Mouse (Mus musculus) hindbrain, embryonic 16.5 days (tissue): ENCODE results near the gene Acads. TPM values are rescaled to one million over a fixed set of nuclear protein-coding genes. Genes with fewer than 3 reads are reported as not detected.

Experiments
- ATAC-seq: fragments of 200-750 bp; cut with Nextera tagmentation; 2 replicates; pipeline ENCODE4 v1.8.0; 2017; ENCODE audit warnings: moderate TSS enrichment, moderate library complexity
- H3K27ac ChIP-seq: fragments of 300-500 bp; sonication (generic); 2 replicates; pipeline ENCODE4 v1.5.1; 2014; ENCODE audit warnings: low read depth, mild to moderate bottlenecking, control low read depth, low read length, moderate library complexity
- H3K27me3 ChIP-seq: fragments of 300-500 bp; sonication (generic); replicated peaks from 2 replicates; pipeline ENCODE4 v1.6.1; 2014; ENCODE audit warnings: low read length; ENCODE audit not compliant: control insufficient read depth, insufficient read depth
- H3K36me3 ChIP-seq: fragments of 300-500 bp; sonication (generic); 2 replicates; pipeline ENCODE4 v1.6.1; 2014; ENCODE audit warnings: mild to moderate bottlenecking, low read length, moderate library complexity, mixed read lengths; ENCODE audit not compliant: control insufficient read depth, insufficient read depth
- H3K4me1 ChIP-seq: fragments of 300-500 bp; sonication (generic); 2 replicates; pipeline ENCODE4 v1.6.1; 2014; ENCODE audit warnings: low read depth, low read length; ENCODE audit not compliant: control insufficient read depth, insufficient read depth
- H3K4me2 ChIP-seq: fragments of 300-500 bp; sonication (generic); 2 replicates; pipeline ENCODE4 v1.6.1; 2014; ENCODE audit warnings: mild to moderate bottlenecking, low read length, control low read depth, moderate library complexity
- H3K4me3 ChIP-seq: fragments of 300-500 bp; sonication (generic); 2 replicates; pipeline ENCODE4 v1.5.1; 2014; ENCODE audit warnings: mild to moderate bottlenecking, low read length, control low read depth, moderate library complexity
- H3K9ac ChIP-seq: fragments of 300-500 bp; sonication (generic); 2 replicates; pipeline ENCODE4 v1.6.1; 2014; ENCODE audit warnings: low read depth, mild to moderate bottlenecking, control low read depth, low read length, moderate library complexity
- H3K9me3 ChIP-seq: fragments of 300-500 bp; sonication (generic); 2 replicates; pipeline ENCODE4 v1.6.1; 2014; ENCODE audit warnings: mild to moderate bottlenecking, low read length, moderate library complexity; ENCODE audit not compliant: control insufficient read depth
- WGBS: fragments of 180-500 bp; shearing (Covaris S2); extraction: QIAGEN DNeasy Blood & Tissue Kit; methylation state at CpG from one replicate; pipeline ENCODE4 v1.1.7; 2014; 5-methylcytosine and 5-hydroxymethylcytosine counted together
- polyA plus RNA-seq: library from polyadenylated mRNA; unstranded; fragments of >200 nt; fragmentation: Nextera tagmentation; extraction: Ambion mirVana; gene quantifications from 2 replicates; pipeline ENCODE4 v1.2.1, GENCODE M21; 2015

Gene Acads
- polyA plus RNA-seq, 1 experiment from 2014 or later, result 20.7 TPM

DNA sequence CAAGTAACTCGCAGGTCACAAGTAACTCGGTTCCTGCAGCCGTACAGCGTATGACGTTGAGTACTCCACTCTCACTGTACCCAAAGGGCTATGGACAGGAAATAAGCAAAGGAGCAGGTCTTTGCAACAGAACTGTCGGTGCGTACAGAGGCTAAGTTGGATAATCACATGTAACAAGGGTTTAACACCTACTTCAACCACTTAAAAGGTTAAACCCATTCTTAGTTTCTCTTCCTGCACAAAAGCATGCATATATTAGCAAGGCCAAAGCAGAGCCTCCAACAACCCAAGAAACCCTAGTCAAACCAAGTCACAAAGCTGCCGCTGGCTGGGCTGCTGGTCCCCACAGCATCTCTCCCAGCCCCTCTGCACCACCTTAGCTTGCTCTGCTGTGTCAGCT is 13.3 kb upstream of the Acads start:
- ATAC-seq, result no peak
- Histone ChIP-seq H3K9me3 (no peaks in the 10 kb centered on the region), H3K9ac (no peak overlapping the region), H3K27me3 (no peaks in the 10 kb centered on the region), H3K4me1 (peaks cover 17% of the 10 kb centered on the region), H3K4me2 (0 out of 2 replicates have a peak overlapping the region, but pooled peaks have one; percentile 21), H3K36me3 (peaks cover 15% of the 10 kb centered on the region), H3K27ac (no peak overlapping the region), H3K4me3 (no peak overlapping the region)
- 92% methylated on average over 8 of the region's 8 CpGs for WGBS

DNA sequence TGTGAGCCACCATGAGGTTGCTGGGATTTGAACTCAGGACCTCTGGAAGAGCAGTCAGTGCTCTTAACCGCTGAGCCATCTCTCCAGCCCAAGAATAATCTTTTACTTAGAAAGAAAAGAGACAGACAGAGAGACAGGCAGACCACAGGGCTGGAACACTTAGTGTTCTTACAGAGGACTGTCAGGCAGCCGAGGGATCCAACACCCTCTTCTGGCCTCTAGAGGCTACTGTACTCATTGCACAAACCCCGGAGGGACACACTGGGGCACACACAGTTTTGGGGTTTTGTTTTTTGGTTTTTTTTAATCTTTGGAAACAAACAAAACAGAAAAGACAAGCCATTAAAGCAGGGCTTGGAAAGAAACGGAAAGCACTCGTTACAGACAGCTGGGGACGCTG is 10.2 kb upstream of the Acads start:
- no peaks in the 10 kb centered on the region for H3K27me3 ChIP-seq
- peaks cover 26% of the 10 kb centered on the region for H3K4me1 ChIP-seq
- no peak for ATAC-seq
- H3K36me3 ChIP-seq, result peaks cover 29% of the 10 kb centered on the region
- H3K4me2 ChIP-seq, result no peak overlapping the region
- no peaks in the 10 kb centered on the region for H3K9me3 ChIP-seq
- no peak overlapping the region for H3K4me3 ChIP-seq
- no peak overlapping the region for H3K27ac ChIP-seq
- H3K9ac ChIP-seq, result no peak overlapping the region
- WGBS, result 90% methylated on average over 6 of the region's 6 CpGs

DNA sequence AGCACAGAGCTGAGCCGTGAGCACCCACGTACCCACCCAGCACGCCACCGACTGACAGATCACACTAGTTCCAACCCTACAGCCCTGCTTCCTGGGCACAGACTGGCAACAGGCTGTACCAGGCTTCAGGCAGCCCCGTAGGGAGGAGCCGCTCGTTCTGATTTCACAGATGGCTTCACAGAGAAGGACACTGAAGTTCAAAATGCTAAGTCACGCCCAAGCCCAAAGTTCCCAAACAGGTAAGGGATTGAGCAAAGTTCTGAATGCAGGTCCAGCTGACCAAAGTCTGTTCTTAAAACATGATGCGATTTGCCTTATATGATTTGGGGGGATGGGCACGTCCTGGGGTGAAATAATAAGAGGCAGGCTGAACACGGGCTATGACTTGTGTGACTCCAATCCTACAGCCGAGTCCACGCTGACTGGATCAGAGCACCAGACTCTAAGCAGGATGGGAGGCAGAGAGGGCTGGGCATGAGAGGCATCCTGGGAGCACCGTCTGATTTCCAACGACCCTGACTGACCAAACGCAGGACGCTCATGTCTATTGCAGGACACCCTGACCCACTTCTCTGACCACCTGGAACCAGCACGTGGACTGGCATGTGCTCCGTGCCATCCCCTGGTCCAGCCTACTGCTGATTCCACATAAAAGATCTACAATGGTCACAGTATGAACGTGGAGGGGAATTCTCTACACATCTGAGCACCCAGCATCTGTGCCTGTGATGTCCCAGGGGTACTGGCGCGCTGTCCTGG is 8.5 kb upstream of the Acads start:
- peaks cover 10% of the 10 kb centered on the region for H3K4me1 ChIP-seq
- H3K27ac ChIP-seq, result no peak overlapping the region
- H3K9ac ChIP-seq, result no peak overlapping the region
- no peaks in the 10 kb centered on the region for H3K9me3 ChIP-seq
- H3K4me3 ChIP-seq, result no peak overlapping the region
- ATAC-seq, result no peak
- WGBS, result 92% methylated on average over 22 of the region's 22 CpGs
- no peaks in the 10 kb centered on the region for H3K27me3 ChIP-seq
- peaks cover 29% of the 10 kb centered on the region for H3K36me3 ChIP-seq
- no peak overlapping the region for H3K4me2 ChIP-seq

DNA sequence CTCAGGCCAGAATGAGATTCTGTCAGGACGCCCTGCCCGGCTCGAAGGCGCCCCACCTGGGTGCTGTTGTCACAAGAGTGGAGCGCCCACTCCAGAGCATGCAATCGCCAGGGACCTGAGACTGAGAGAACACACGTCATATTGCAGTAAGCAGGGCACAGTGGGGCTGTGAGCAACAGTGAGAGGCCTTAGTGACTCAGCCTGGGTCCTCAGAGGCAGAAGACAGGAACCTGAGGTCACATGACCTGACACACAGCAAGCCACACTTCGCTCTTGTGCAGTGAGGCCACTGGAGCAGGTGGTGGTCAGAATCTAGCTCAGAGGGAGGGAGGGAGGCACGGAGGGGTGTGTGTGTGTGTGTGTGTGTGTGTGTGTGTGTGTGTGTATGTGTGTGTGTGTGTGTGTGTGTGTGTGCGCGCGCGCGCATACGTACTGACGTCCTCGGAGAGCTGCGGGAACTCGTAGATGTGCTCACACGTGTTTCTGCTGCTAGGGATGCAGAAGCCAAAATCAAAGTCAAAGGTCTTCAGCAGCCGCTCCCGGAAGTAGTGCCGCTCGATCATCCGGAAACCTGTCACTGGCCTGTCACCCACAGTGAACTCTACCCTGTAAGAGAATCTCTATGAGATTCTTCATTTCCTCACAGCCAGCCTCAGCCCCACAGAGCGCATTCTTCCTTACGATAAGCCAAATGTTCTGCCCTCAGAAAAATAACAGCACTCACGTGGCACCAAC is 7.6 kb upstream of the Acads start:
- Histone ChIP-seq H3K27me3 (no peaks in the 10 kb centered on the region), H3K36me3 (peaks cover 29% of the 10 kb centered on the region), H3K4me2 (no peak overlapping the region), H3K27ac (no peak overlapping the region), H3K4me3 (no peak overlapping the region), H3K9ac (no peak overlapping the region; the same call in 1 of the 2 replicates), H3K9me3 (no peaks in the 10 kb centered on the region), H3K4me1 (peaks cover 9% of the 10 kb centered on the region)
- 88% methylated on average over 25 of the region's 28 CpGs for WGBS
- no peak for ATAC-seq

DNA sequence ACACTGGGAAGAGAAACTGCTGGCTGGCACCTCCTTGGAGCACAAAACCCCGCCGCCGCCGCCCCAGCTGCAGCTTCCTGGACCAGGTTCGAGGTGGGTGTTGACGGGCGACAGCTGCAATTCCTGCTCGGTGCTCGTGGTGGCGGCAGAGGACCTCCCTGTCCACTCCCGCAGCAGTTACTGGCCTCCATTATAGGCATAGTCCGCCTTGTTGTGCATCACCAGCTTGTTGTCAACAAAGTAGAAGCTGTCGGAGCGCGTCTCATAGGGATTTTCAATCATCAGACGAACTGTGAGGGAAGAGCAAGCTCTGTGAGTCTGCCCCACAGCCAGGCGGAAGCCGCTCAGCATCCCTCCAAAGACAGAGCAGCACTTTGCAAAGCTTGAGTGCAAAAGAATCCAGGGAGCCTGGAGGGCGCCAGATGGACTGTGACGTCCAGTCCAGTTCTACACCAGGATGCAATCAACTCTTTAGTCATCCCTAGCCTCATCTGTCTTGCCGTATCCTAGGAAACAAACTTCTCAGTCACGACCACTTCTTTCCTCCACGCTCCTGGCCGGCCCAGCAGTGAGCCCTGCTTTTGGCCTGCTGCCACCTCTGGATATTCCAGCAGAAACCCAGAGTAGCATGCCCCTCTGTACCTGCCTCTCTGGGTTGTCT is 6.2 kb upstream of the Acads start:
- ATAC-seq, result peak; percentile 80
- H3K4me2 ChIP-seq, result peak overlapping the region; percentile 29; the same call in 1 of the 2 replicates
- WGBS, result 15% methylated on average over 24 of the region's 24 CpGs
- no peak overlapping the region for H3K4me3 ChIP-seq
- 0 out of 2 replicates have a peak overlapping the region, but pooled peaks have one; percentile 26 for H3K9ac ChIP-seq
- H3K9me3 ChIP-seq, result no peaks in the 10 kb centered on the region
- peaks cover 9% of the 10 kb centered on the region for H3K4me1 ChIP-seq
- H3K27ac ChIP-seq, result peak overlapping the region; percentile 61
- no peaks in the 10 kb centered on the region for H3K27me3 ChIP-seq
- H3K36me3 ChIP-seq, result peaks cover 29% of the 10 kb centered on the region

DNA sequence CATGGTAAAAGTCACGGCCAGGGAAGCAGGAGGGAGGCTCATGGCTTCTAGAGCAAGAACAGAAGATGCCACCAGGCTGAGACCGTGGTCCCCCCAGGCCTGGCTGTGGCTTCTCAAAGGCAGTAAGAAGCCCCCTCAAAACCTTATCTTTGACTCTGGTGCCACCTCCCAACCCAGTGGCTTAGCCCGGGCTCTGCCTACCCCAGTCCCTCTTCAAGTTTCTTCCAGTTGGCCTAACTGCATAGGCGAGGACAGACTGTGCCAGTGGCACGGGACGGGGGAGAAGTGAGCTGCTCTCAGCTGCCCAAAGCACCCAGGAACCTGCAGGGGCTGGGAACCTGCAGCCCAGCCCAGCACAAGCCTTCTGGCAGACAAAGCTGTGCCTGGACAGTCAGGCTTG is 5.5 kb upstream of the Acads start:
- Histone ChIP-seq H3K4me3 (no peak overlapping the region), H3K4me1 (peaks cover 9% of the 10 kb centered on the region), H3K9me3 (no peaks in the 10 kb centered on the region), H3K27ac (no peak overlapping the region), H3K27me3 (no peaks in the 10 kb centered on the region), H3K36me3 (peaks cover 24% of the 10 kb centered on the region), H3K4me2 (no peak overlapping the region), H3K9ac (no peak overlapping the region)
- 94% methylated on average over 6 of the region's 6 CpGs for WGBS
- ATAC-seq, result no peak

DNA sequence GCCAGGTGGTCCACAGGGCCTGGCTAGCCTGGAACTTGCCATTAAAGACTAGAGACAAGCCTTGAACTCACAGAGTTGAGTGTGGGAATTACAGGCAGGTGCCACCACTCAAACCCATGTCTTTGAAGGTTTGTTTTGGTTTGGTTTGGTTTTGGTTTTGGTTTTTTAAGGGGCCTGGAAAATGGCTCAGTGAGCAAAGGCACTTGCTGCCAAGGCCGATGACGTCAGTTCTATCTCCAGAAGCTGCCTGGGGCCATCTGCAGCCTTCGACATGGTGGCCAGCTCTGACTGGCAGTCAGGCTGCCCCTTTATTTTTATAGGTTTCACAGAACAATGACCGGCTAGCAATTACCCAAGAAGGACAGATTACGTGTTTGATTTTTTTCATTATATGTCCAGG is 1.8 kb upstream of the Acads start:
- no peaks in the 10 kb centered on the region for H3K27me3 ChIP-seq
- H3K9ac ChIP-seq, result no peak overlapping the region
- H3K4me1 ChIP-seq, result peaks cover 15% of the 10 kb centered on the region
- no peak overlapping the region for H3K4me3 ChIP-seq
- H3K4me2 ChIP-seq, result no peak overlapping the region
- peaks cover 7% of the 10 kb centered on the region; the same call in 1 of the 2 replicates for H3K36me3 ChIP-seq
- no peak for ATAC-seq
- WGBS, result 70% methylated on average over 5 of the region's 5 CpGs
- H3K9me3 ChIP-seq, result no peaks in the 10 kb centered on the region
- H3K27ac ChIP-seq, result no peak overlapping the region

DNA sequence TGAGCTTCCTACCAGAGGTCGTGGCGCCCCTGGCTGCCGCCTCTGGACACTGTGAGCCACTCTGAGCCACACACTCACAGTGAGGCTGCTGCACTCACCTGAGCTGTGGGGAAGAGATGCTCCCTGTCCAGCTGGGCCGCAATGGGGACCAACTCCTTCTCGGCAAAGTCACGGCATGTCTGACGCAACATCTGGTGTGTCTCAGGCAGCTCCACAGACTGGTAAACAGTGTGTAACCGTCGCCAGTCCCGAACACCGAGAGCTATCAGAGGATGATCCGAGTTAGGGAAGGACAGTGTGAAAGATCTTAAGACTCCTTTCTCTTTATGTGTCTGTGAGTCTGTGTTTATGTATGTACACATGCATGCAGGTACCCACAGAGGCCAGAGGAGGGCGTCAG is 1.7 kb downstream of the Acads start:
- no peak overlapping the region for H3K4me3 ChIP-seq
- no peaks in the 10 kb centered on the region for H3K27me3 ChIP-seq
- H3K9ac ChIP-seq, result no peak overlapping the region
- peaks cover 3% of the 10 kb centered on the region; the same call in 1 of the 2 replicates for H3K36me3 ChIP-seq
- H3K4me2 ChIP-seq, result no peak overlapping the region
- ATAC-seq, result no peak
- H3K9me3 ChIP-seq, result no peaks in the 10 kb centered on the region
- 95% methylated on average over 13 of the region's 13 CpGs for WGBS
- no peak overlapping the region for H3K27ac ChIP-seq
- H3K4me1 ChIP-seq, result peaks cover 6% of the 10 kb centered on the region

DNA sequence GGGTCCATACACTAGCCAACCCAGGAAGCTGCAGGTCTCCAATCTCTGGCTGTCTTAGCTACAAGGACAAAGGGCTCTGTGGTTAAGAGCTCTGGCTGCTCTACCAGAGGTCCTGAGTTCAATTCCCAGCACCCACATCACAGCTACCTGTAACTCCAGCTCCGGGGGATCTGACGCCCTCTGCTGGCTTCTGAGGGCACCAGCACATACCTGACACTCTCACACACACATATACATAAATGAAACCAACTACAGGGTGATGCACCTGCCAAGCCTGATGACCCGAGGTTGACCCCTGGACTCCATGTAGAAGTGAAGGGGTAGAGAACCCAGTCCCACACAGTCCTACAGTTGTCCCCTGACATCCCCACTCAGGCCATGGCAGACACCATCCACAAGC is 2.7 kb downstream of the Acads start:
- Histone ChIP-seq H3K4me2 (no peak overlapping the region), H3K9me3 (no peaks in the 10 kb centered on the region), H3K4me3 (no peak overlapping the region), H3K4me1 (peaks cover 6% of the 10 kb centered on the region), H3K36me3 (peaks cover 5% of the 10 kb centered on the region; the same call in 1 of the 2 replicates), H3K27me3 (no peaks in the 10 kb centered on the region), H3K9ac (no peak overlapping the region), H3K27ac (no peak overlapping the region)
- ATAC-seq, result no peak
- WGBS, result 94% methylated on average over 3 of the region's 3 CpGs
